Mouse (Mus musculus) midbrain, postnatal 0 days (tissue): ENCODE results near the gene Trappc6b. TPM values are rescaled to one million over a fixed set of nuclear protein-coding genes. Genes with fewer than 3 reads are reported as not detected.
"Not testable (repeated sequence)": the region's sequence is repeated elsewhere in the genome, so short reads cannot be mapped to it uniquely, and the experiment has no call there.

Source experiments
- ATAC-seq: fragments of 200-750 bp; cut with Nextera tagmentation; 2 replicates; pipeline ENCODE4 v1.8.0; 2017; ENCODE audit warnings: moderate number of reproducible peaks, mild to moderate bottlenecking, moderate TSS enrichment, moderate library complexity; ENCODE audit not compliant: low FRiP score
- DNase-seq: peaks from one replicate; pipeline ENCODE4 v3.0.0-alpha.2; 2015; ENCODE audit warnings: low spot score
- H3K27ac ChIP-seq: fragments of 300-500 bp; sonication (generic); 2 replicates; pipeline ENCODE4 v1.5.1; 2014; ENCODE audit warnings: low read depth, mild to moderate bottlenecking, low read length, mixed read lengths
- H3K27me3 ChIP-seq: fragments of 300-500 bp; sonication (generic); 2 replicates; pipeline ENCODE4 v1.6.1; 2014; ENCODE audit warnings: low read length, control low read depth, mixed read lengths; ENCODE audit not compliant: insufficient read depth
- H3K36me3 ChIP-seq: fragments of 300-500 bp; sonication (generic); 2 replicates; pipeline ENCODE4 v1.6.1; 2014; ENCODE audit warnings: low read length, control low read depth, mixed read lengths; ENCODE audit not compliant: insufficient read depth
- H3K4me1 ChIP-seq: fragments of 300-500 bp; sonication (generic); 2 replicates; pipeline ENCODE4 v1.6.1; 2014; ENCODE audit warnings: mild to moderate bottlenecking, control low read depth, antibody characterized with exemption, low read length, mixed read lengths; ENCODE audit not compliant: insufficient read depth
- H3K4me2 ChIP-seq: fragments of 300-500 bp; sonication (generic); 2 replicates; pipeline ENCODE4 v1.6.1; 2014; ENCODE audit warnings: low read depth, mild to moderate bottlenecking, low read length, mixed read lengths; ENCODE audit not compliant: poor library complexity, severe bottlenecking
- H3K4me3 ChIP-seq: fragments of 300-500 bp; sonication (generic); 2 replicates; pipeline ENCODE4 v1.5.1; 2014; ENCODE audit warnings: low read depth, mild to moderate bottlenecking, low read length, moderate library complexity
- H3K9ac ChIP-seq: fragments of 300-500 bp; sonication (generic); replicated peaks from 2 replicates; pipeline ENCODE4 v1.6.1; 2014; ENCODE audit warnings: mild to moderate bottlenecking, low read length, moderate library complexity, mixed read lengths; ENCODE audit not compliant: poor library complexity, severe bottlenecking
- H3K9me3 ChIP-seq: fragments of 300-500 bp; sonication (generic); 2 replicates; pipeline ENCODE4 v1.6.1; 2016; ENCODE audit warnings: low read length, control low read depth
- CTCF ChIP-seq: IDR thresholded peaks from 2 replicates; pipeline ENCODE4 v1.5.1; 2016; ENCODE audit warnings: antibody characterized with exemption, mild to moderate bottlenecking
- WGBS: fragments of 180-500 bp; shearing (Covaris S2); extraction: QIAGEN DNeasy Blood & Tissue Kit; methylation state at CpG from one replicate; pipeline ENCODE4 v1.1.7; 2014; 5-methylcytosine and 5-hydroxymethylcytosine counted together
- polyA plus RNA-seq: library from polyadenylated mRNA; unstranded; fragments of >200 nt; fragmentation: Nextera tagmentation; extraction: Ambion mirVana; gene quantifications from 2 replicates; pipeline ENCODE4 v1.2.1, GENCODE M21; 2015
- total RNA-seq: library from RNA; depleted of rRNA; stranded (reverse); fragments of >200 nt; gene quantifications from 2 replicates; pipeline ENCODE4 v1.2.3, GENCODE M21; 2014

The Trappc6b gene
- total and polyA plus RNA-seq, 2 experiments from 2014 or later, result 72.7 to 181 TPM

DNA sequence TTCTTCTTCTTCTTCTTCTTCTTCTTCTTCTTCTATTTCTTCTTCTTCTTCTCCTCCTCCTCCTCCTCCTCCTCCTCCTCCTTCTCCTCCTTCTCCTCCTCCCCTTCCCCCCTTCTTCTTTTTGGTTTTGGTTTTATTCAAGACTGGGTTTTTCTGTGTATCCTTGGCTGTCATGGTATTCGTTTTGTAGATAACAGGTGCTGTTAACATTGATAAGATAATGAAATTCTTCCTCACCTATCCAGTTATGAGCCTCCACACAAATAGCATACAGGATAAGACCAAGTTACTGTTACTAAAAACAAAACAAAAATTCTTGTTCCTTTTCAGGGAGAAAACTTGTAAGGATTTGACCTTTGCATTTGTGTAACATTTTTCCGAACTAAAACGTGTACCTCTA is 4.5 kb upstream of the Trappc6b start:
- no peaks in the 10 kb centered on the region for H3K27me3 ChIP-seq
- TF ChIP-seq CTCF, result no peak
- peak overlapping the region; percentile 43 for H3K4me2 ChIP-seq
- H3K4me3 ChIP-seq, result peak overlapping the region; percentile 65
- ATAC-seq (no peak), DNase-seq (no peak)
- 0 out of 2 replicates have a peak overlapping the region, but pooled peaks have one; percentile 54 for H3K9ac ChIP-seq
- WGBS, result 69% methylated on average over 3 of the region's 3 CpGs
- peak overlapping the region; percentile 81 for H3K27ac ChIP-seq
- H3K4me1 ChIP-seq, result 0 out of 2 replicates have a peak, but pooled peaks cover 3% of the 10 kb centered on the region
- peaks cover 15% of the 10 kb centered on the region for H3K36me3 ChIP-seq
- no peaks in the 10 kb centered on the region for H3K9me3 ChIP-seq

DNA sequence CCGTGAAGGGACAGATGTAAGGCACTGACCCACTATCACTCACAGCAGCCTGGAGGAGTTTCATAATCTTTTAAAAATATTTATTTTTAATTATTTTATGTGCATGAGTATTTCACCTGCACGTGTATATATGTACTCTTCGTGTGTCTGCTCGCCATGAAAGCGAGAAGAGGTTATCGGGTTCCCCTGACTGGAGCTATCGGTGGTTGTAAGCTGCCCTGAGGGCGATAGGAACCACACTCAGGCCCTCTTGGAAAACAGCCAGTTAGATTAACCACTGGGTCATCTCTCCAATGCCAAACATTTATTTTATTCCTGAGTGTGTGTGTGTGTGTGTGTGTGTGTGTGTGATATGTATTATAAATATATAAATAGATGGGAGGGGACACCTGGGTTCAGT is 3.6 kb upstream of the Trappc6b start:
- Histone ChIP-seq H3K9me3 (no peaks in the 10 kb centered on the region), H3K27ac (no peak overlapping the region), H3K27me3 (no peaks in the 10 kb centered on the region), H3K9ac (no peak overlapping the region), H3K4me1 (0 out of 2 replicates have a peak, but pooled peaks cover 8% of the 10 kb centered on the region), H3K4me3 (no peak overlapping the region), H3K36me3 (peaks cover 9% of the 10 kb centered on the region), H3K4me2 (no peak overlapping the region)
- ATAC-seq (no peak), DNase-seq (no peak)
- no peak for TF ChIP-seq CTCF
- WGBS, result 82% methylated on average over 8 of the region's 8 CpGs

DNA sequence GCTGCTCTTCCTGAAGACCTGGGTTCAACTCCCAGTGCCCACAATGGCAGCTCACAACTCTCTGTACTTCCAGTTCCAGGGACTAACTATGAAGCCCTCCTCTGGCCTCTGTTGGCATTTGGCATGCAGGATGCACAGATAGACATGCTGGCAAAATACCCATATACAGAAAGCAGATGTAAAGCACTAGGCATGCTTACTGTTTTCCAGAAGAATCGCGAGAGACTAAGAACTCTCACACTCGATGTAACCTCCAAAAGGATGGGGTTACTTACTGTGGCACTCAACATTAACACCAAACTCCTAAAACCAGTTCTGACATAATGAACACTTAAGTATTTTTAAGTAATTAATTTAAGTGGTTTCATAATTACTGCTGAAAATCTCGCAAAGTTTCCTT is 950 bp downstream of the Trappc6b start:
- TF ChIP-seq CTCF, result no peak
- no peaks in the 10 kb centered on the region for H3K9me3 ChIP-seq
- no peaks in the 10 kb centered on the region for H3K27me3 ChIP-seq
- H3K4me3 ChIP-seq, result peak overlapping the region; percentile 70
- peak overlapping the region; percentile 89 for H3K9ac ChIP-seq
- H3K27ac ChIP-seq, result peak overlapping the region; percentile 96
- peak overlapping the region; percentile 75 for H3K4me2 ChIP-seq
- 62% methylated on average over 4 of the region's 4 CpGs for WGBS
- 0 out of 2 replicates have a peak, but pooled peaks cover 3% of the 10 kb centered on the region for H3K36me3 ChIP-seq
- peaks cover 11% of the 10 kb centered on the region; the same call in 1 of the 2 replicates for H3K4me1 ChIP-seq
- no peak for DNase-seq
- no peak for ATAC-seq

- WGBS, result 88% methylated on average over 5 of the region's 5 CpGs
- H3K27me3 ChIP-seq, DNase-seq, H3K27ac ChIP-seq, H3K4me3 ChIP-seq, H3K4me2 ChIP-seq, H3K36me3 ChIP-seq, ATAC-seq, H3K9me3 ChIP-seq, H3K9ac ChIP-seq: not testable (repeated sequence)
- peaks cover 11% of the 10 kb centered on the region; the same call in 1 of the 2 replicates for H3K4me1 ChIP-seq
Measured at GRCm38 (mm10) chr12:59058242-59058641, 3.0 kb downstream of the Trappc6b start.

DNA sequence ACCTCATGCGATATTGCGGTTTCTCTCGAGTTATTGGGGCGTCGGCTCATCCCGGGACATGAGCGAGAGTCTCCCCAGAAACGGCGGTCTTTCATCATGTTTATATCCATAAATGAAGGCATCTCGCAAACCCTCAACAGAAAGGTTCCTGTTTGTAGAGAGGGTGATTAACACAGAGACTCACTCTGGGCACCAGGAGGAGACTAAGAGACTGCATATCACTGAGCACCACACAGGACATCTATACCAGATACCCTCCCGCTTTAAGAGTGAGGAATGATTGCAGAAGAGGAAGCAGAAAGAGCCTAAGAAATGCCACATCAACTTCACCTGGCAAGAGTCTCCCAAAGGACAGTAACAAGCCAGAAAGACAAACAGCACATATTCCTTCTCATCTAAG is 5.0 kb downstream of the Trappc6b start:
- no peak for ATAC-seq
- no peak for DNase-seq
- no peak overlapping the region for H3K4me2 ChIP-seq
- WGBS, result 98% methylated on average over 11 of the region's 11 CpGs
- no peak for TF ChIP-seq CTCF
- H3K9ac ChIP-seq, result no peak overlapping the region
- no peaks in the 10 kb centered on the region for H3K27me3 ChIP-seq
- H3K9me3 ChIP-seq, result no peaks in the 10 kb centered on the region
- peaks cover 11% of the 10 kb centered on the region; the same call in 1 of the 2 replicates for H3K4me1 ChIP-seq
- no peak overlapping the region for H3K4me3 ChIP-seq
- no peak overlapping the region for H3K27ac ChIP-seq
- H3K36me3 ChIP-seq, result 0 out of 2 replicates have a peak, but pooled peaks cover 3% of the 10 kb centered on the region

DNA sequence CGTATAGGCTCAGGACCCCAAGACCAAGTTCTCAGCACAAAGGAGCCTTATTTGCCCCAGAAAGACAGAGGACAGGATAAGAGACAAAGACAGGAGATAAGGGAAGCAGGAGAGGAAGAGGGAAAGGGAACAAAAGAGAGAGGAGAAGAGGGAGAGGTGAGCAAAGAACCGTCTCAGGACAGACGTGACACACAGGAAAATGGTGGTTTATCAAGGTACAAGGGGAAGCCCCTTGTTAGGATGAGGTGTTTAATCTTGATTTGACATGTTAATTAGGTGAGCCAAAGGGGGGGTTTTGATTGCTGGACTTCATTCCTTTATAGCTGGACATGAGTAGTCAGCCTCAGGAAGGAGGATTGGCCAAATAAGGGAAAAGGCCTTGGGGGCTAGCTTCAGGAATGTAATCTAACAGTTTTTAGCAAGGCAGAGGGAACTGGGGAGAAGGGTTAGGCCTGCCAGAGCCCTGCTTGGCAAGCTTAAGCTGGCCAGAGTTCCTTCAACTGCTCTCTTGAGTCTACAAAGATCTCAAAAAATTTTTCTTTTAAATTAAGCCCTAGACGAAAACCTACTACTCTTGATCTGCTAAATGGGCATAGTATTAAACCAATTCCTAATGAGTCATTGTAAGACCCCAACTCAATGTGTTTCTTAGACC is 5.9 kb downstream of the Trappc6b start:
- no peaks in the 10 kb centered on the region for H3K9me3 ChIP-seq
- H3K4me2 ChIP-seq, result no peak overlapping the region
- H3K36me3 ChIP-seq, result 0 out of 2 replicates have a peak, but pooled peaks cover 3% of the 10 kb centered on the region
- H3K27ac ChIP-seq, result no peak overlapping the region
- H3K4me3 ChIP-seq, result no peak overlapping the region
- H3K4me1 ChIP-seq, result peaks cover 10% of the 10 kb centered on the region; the same call in 1 of the 2 replicates
- ATAC-seq (no peak), DNase-seq (no peak)
- WGBS, result 90% methylated on average over 4 of the region's 4 CpGs
- H3K9ac ChIP-seq, result no peak overlapping the region
- TF ChIP-seq CTCF, result no peak
- H3K27me3 ChIP-seq, result no peaks in the 10 kb centered on the region
